Mouse (Mus musculus) c-Kit-negative CD71-positive TER-119-positive erythroid progenitor cells, embryonic 14.5 days (primary cell): Measurements from ENCODE around the gene Arhgef7.
"Not testable (repeated sequence)": the region's sequence is repeated elsewhere in the genome, so short reads cannot be mapped to it uniquely, and the experiment has no call there.

Source experiments
- DNase-seq: peaks from one replicate; pipeline ENCODE4 v3.0.0-alpha.2; 2013; ENCODE audit warnings: low read depth, low spot score

Gene Arhgef7

GRCm38 (mm10) chr8:11834200-11834599 lies 106.7 kb downstream of the Arhgef7 start:
- no peak for DNase-seq

GRCm38 (mm10) chr8:11834691-11835090 lies 107.2 kb downstream of the Arhgef7 start:
- no peak for DNase-seq

GRCm38 (mm10) chr8:11840174-11840573 lies 112.7 kb downstream of the Arhgef7 start, which contains the start of gene Tex29:
Gene Tex29, plus strand, starts transcription at chr8:11840474.
- no peak for DNase-seq

GRCm38 (mm10) chr8:11841571-11841970 lies 114.0 kb downstream of the Arhgef7 start:
- DNase-seq, result no peak

GRCm38 (mm10) chr8:11842757-11843156 lies 115.2 kb downstream of the Arhgef7 start:
- no peak for DNase-seq

GRCm38 (mm10) chr8:11843677-11844315 lies 116.3 kb downstream of the Arhgef7 start:
- no peak for DNase-seq

GRCm38 (mm10) chr8:11844316-11844685 lies 116.8 kb downstream of the Arhgef7 start:
- DNase-seq, result no peak

- no peak for DNase-seq
These were observed 119.3 kb downstream of the Arhgef7 start for GRCm38 (mm10) chr8:11846807-11847206.

GRCm38 (mm10) chr8:11867832-11868231 lies 140.3 kb downstream of the Arhgef7 start:
- DNase-seq, result no peak

GRCm38 (mm10) chr8:11874227-11874626 lies 146.7 kb downstream of the Arhgef7 start:
- DNase-seq, result not testable (repeated sequence)

- no peak for DNase-seq
These were observed 157.1 kb downstream of the Arhgef7 start for GRCm38 (mm10) chr8:11884646-11885045.
